Mouse (Mus musculus) MEL (cell line): ENCODE results near the gene Tpd52l1.

Experiments
- MAFK ChIP-seq: IDR thresholded peaks from 2 replicates; pipeline ENCODE4 v1.6.1; 2011; ENCODE audit warnings: low read depth, mild to moderate bottlenecking, low read length, improper control_type of control experiment, borderline replicate concordance
- ZC3H11A ChIP-seq: IDR thresholded peaks from 2 replicates; pipeline ENCODE4 v1.6.1; 2012; ENCODE audit warnings: low read depth, mild to moderate bottlenecking, inconsistent platforms, low read length, improper control_type of control experiment

- TF ChIP-seq MAFK (no peak), ZC3H11A (no peak)
Measured at GRCm38 (mm10) chr10:31298263-31298662, 147.5 kb downstream of the Tpd52l1 start.
